Mouse (Mus musculus) hindbrain, embryonic 14.5 days (tissue): Measurements from ENCODE around the gene Ndufs8. TPM values are rescaled to one million over a fixed set of nuclear protein-coding genes. Genes with fewer than 3 reads are reported as not detected.

Experiments
- polyA plus RNA-seq: library from polyadenylated mRNA; unstranded; fragments of >200 nt; fragmentation: Nextera tagmentation; extraction: Ambion mirVana; gene quantifications from 2 replicates; pipeline ENCODE4 v1.2.1, GENCODE M21; 2014

The Ndufs8 gene
- polyA plus RNA-seq, 1 experiment from 2014 or later: 332 TPM

Other genes with a start within 250 kb of the Ndufs8 start
- gene Lrp5, start 226.2 kb downstream of the Ndufs8 start, polyA plus RNA-seq: 1.4 and 1.8 TPM in 2 replicates
- 34.0 and 38.1 TPM in 2 replicates for gene 1810055G02Rik, start 204.5 kb downstream of the Ndufs8 start, polyA plus RNA-seq
- 56.9 and 57.9 TPM in 2 replicates for gene Kmt5b, start 145.4 kb downstream of the Ndufs8 start, polyA plus RNA-seq
- 54.7 and 60.8 TPM in 2 replicates for gene Chka, start 61.0 kb downstream of the Ndufs8 start, polyA plus RNA-seq
- gene Tcirg1, start 5.6 kb downstream of the Ndufs8 start, polyA plus RNA-seq: 11.6 and 13.3 TPM in 2 replicates
- gene Aldh3b1, start 17.0 kb upstream of the Ndufs8 start, polyA plus RNA-seq: 2.4 and 3.3 TPM in 2 replicates
- 9.7 and 10.4 TPM in 2 replicates for gene Unc93b1, start 22.4 kb upstream of the Ndufs8 start, polyA plus RNA-seq
- gene Aldh3b3, start 45.9 kb upstream of the Ndufs8 start, polyA plus RNA-seq: not detected in 2 replicates
- gene Aldh3b2, start 59.6 kb upstream of the Ndufs8 start, polyA plus RNA-seq: 0.13 and 0.32 TPM in 2 replicates
- 2.1 and 3.6 TPM in 2 replicates for gene Acy3, start 73.8 kb upstream of the Ndufs8 start, polyA plus RNA-seq
- 0.46 TPM in 2 replicates for gene Tbx10, start 80.0 kb upstream of the Ndufs8 start, polyA plus RNA-seq
- 23.5 TPM in 2 replicates for gene Nudt8, start 87.8 kb upstream of the Ndufs8 start, polyA plus RNA-seq
- gene Gm49405, start 87.9 kb upstream of the Ndufs8 start, polyA plus RNA-seq: 2.7 and 3.4 TPM in 2 replicates
- gene Doc2g, start 90.5 kb upstream of the Ndufs8 start, polyA plus RNA-seq: 4.1 and 5.0 TPM in 2 replicates
- 242 and 259 TPM in 2 replicates for gene Ndufv1, start 100.0 kb upstream of the Ndufs8 start, polyA plus RNA-seq
- 477 and 497 TPM in 2 replicates for gene Gstp1, start 125.2 kb upstream of the Ndufs8 start, polyA plus RNA-seq
- gene Gstp2, start 133.2 kb upstream of the Ndufs8 start, polyA plus RNA-seq: 1.7 TPM in 1 of 2 replicates, not detected in the other
- not detected in 2 replicates for gene Gstp3, start 146.8 kb upstream of the Ndufs8 start, polyA plus RNA-seq
- not detected in 2 replicates for gene Cabp2, start 168.8 kb upstream of the Ndufs8 start, polyA plus RNA-seq
- gene Cdk2ap2, start 184.4 kb upstream of the Ndufs8 start, polyA plus RNA-seq: 79.2 and 82.1 TPM in 2 replicates
- gene Pitpnm1, start 187.2 kb upstream of the Ndufs8 start, polyA plus RNA-seq: 70.0 and 74.7 TPM in 2 replicates
- 93.8 and 99.7 TPM in 2 replicates for gene Aip, start 213.1 kb upstream of the Ndufs8 start, polyA plus RNA-seq
- gene Gpr152, start 227.0 kb upstream of the Ndufs8 start, polyA plus RNA-seq: not detected in 2 replicates
- 0.11 and 0.26 TPM in 2 replicates for gene Cabp4, start 231.3 kb upstream of the Ndufs8 start, polyA plus RNA-seq
- gene Coro1b, start 235.8 kb upstream of the Ndufs8 start, polyA plus RNA-seq: 102 TPM in 2 replicates
- gene Ptprcap, start 240.8 kb upstream of the Ndufs8 start, polyA plus RNA-seq: 0.44 and 0.68 TPM in 2 replicates